ENCODE assay signal across 8 mouse cellular contexts in genomic region chr8:70742981-70743655, GRCm38 (mm10). TPM values are rescaled to one million over a fixed set of nuclear protein-coding genes. Genes with fewer than 3 reads are reported as not detected.
DNase-seq lines count a peak whose midpoint lies in the region; ATAC-seq and TF ChIP-seq lines count a peak whose summit lies in the region.

No protein-coding gene starts in this region.

- intact Hi-C loops in left cerebral cortex, postnatal 4 days (cut with DNase I) = no loop called here

- peak overlapping the region; percentile 31 for H3K4me3 ChIP-seq in forebrain, embryonic 13.5 days
- H3K4me3 ChIP-seq in intestine, postnatal 0 days (ENCODE audit: low read depth, low read length) = no peak overlapping the region
- no peak overlapping the region; the same call in 1 of the 2 replicates for H3K4me3 ChIP-seq in midbrain, embryonic 14.5 days (replicated peaks; ENCODE audit: low read depth, low read length)

- no peak for ATAC-seq in forebrain, embryonic 13.5 days
- no peak for ATAC-seq in intestine, postnatal 0 days
- ATAC-seq in midbrain, embryonic 14.5 days (ENCODE audit: low FRiP score, low TSS enrichment) = no peak

- no peak for TF ChIP-seq CTCF in intestine, postnatal 0 days (IDR thresholded peaks at IDR 0.05; ENCODE audit: low read depth)

- H3K36me3 ChIP-seq in forebrain, embryonic 13.5 days (ENCODE audit: poor library complexity, severe bottlenecking) = no peaks in the 10 kb centered on the region
- H3K36me3 ChIP-seq in intestine, postnatal 0 days (ENCODE audit: control insufficient read depth, insufficient read depth) = no peaks in the 10 kb centered on the region
- H3K36me3 ChIP-seq in midbrain, embryonic 14.5 days (ENCODE audit: control insufficient read depth, insufficient read depth, low read length) = no peaks in the 10 kb centered on the region

- peaks cover 83% of the 10 kb centered on the region for H3K27me3 ChIP-seq in forebrain, embryonic 13.5 days
- peaks cover 38% of the 10 kb centered on the region for H3K27me3 ChIP-seq in intestine, postnatal 0 days (replicated peaks; ENCODE audit: control insufficient read depth, insufficient read depth, low read length)
- peaks cover 28% of the 10 kb centered on the region for H3K27me3 ChIP-seq in midbrain, embryonic 14.5 days (ENCODE audit: control insufficient read depth, insufficient read depth, low read length)

- peak; percentile 21 for DNase-seq in right cerebral cortex, postnatal 14 days
- DNase-seq in right cerebral cortex, postnatal 4 days = no peak
- DNase-seq in midbrain, embryonic 14.5 days = no peak
- no peak for DNase-seq in left cerebral cortex, postnatal 4 days
- DNase-seq in adrenal gland, postnatal 10 days = no peak
- DNase-seq in layer of hippocampus, adult 9-11 months = no peak

- peaks cover 16% of the 10 kb centered on the region for H3K4me1 ChIP-seq in forebrain, embryonic 13.5 days
- H3K4me1 ChIP-seq in intestine, postnatal 0 days (replicated peaks; ENCODE audit: control insufficient read depth, insufficient read depth, low read length) = no peaks in the 10 kb centered on the region
- 0 out of 2 replicates have a peak, but pooled peaks cover 3% of the 10 kb centered on the region for H3K4me1 ChIP-seq in midbrain, embryonic 14.5 days (ENCODE audit: control insufficient read depth, insufficient read depth, low read length)

- peak overlapping the region; percentile 51 for H3K9ac ChIP-seq in forebrain, embryonic 13.5 days
- H3K9ac ChIP-seq in intestine, postnatal 0 days (ENCODE audit: low read depth, low read length) = no peak overlapping the region
- peak overlapping the region; percentile 18 for H3K9ac ChIP-seq in midbrain, embryonic 14.5 days (replicated peaks; ENCODE audit: low read length)

- WGBS in forebrain, embryonic 13.5 days = 2% methylated on average over 38 of the region's 38 CpGs
- 10% methylated on average over 38 of the region's 38 CpGs for WGBS in intestine, postnatal 0 days
- 2% methylated on average over 37 of the region's 38 CpGs for WGBS in midbrain, embryonic 14.5 days

- no peaks in the 10 kb centered on the region for H3K9me3 ChIP-seq in forebrain, embryonic 13.5 days (replicated peaks)
- no peaks in the 10 kb centered on the region for H3K9me3 ChIP-seq in intestine, postnatal 0 days (ENCODE audit: control insufficient read depth)
- H3K9me3 ChIP-seq in midbrain, embryonic 14.5 days (ENCODE audit: control insufficient read depth, low read length) = no peaks in the 10 kb centered on the region

- peak overlapping the region; percentile 57 for H3K4me2 ChIP-seq in forebrain, embryonic 13.5 days
- H3K4me2 ChIP-seq in intestine, postnatal 0 days (replicated peaks; ENCODE audit: low read depth) = peak overlapping the region; percentile 57
- peak overlapping the region; percentile 52 for H3K4me2 ChIP-seq in midbrain, embryonic 14.5 days (ENCODE audit: low read length)

- no peak overlapping the region for H3K27ac ChIP-seq in forebrain, embryonic 13.5 days
- no peak overlapping the region for H3K27ac ChIP-seq in intestine, postnatal 0 days (ENCODE audit: low read depth, low read length)
- H3K27ac ChIP-seq in midbrain, embryonic 14.5 days (replicated peaks; ENCODE audit: low read depth, low read length) = no peak overlapping the region

RNA-seq across cellular contexts. Expression of gene Rab3a, which starts 11.4 kb away (rescaled TPM):
- polyA plus RNA-seq in forebrain, embryonic 13.5 days (2015; fragmentation: Nextera tagmentation; extraction: Ambion mirVana) = 180 and 188 TPM in 2 replicates
- polyA plus RNA-seq in intestine, postnatal 0 days (2015; fragmentation: Nextera tagmentation; extraction: Ambion mirVana) = 18.8 and 19.5 TPM in 2 replicates
- polyA plus RNA-seq in midbrain, embryonic 14.5 days (2014; fragmentation: Nextera tagmentation; extraction: Ambion mirVana) = 407 and 464 TPM in 2 replicates
- total RNA-seq in left cerebral cortex, postnatal 4 days (2021) = 100 to 1,000 TPM; 414 to 476 TPM
- total RNA-seq in adrenal gland, postnatal 10 days (2021) = 10 to 100 TPM; 53.3 to 53.9 TPM

RNA-seq across cellular contexts. Expression of gene Mpv17l2, which starts 17.6 kb away (rescaled TPM):
- 44.8 and 48.0 TPM in 2 replicates for polyA plus RNA-seq in forebrain, embryonic 13.5 days (2015; fragmentation: Nextera tagmentation; extraction: Ambion mirVana)
- polyA plus RNA-seq in intestine, postnatal 0 days (2015; fragmentation: Nextera tagmentation; extraction: Ambion mirVana) = 76.3 and 80.6 TPM in 2 replicates
- 37.1 and 39.0 TPM in 2 replicates for polyA plus RNA-seq in midbrain, embryonic 14.5 days (2014; fragmentation: Nextera tagmentation; extraction: Ambion mirVana)
- total RNA-seq in left cerebral cortex, postnatal 4 days (2021) = 10 to 100 TPM; 31.7 to 32.6 TPM
- 100 to 1,000 TPM in 1 of 2 experiments, 10 to 100 TPM in 1; 92.9 to 106 TPM for total RNA-seq in adrenal gland, postnatal 10 days (2021)

RNA-seq across cellular contexts. Expression of gene Pde4c, which starts 19.6 kb away (rescaled TPM):
- 0.10 TPM in 1 of 2 replicates, not detected in the other for polyA plus RNA-seq in forebrain, embryonic 13.5 days (2015; fragmentation: Nextera tagmentation; extraction: Ambion mirVana)
- 0.21 and 0.31 TPM in 2 replicates for polyA plus RNA-seq in intestine, postnatal 0 days (2015; fragmentation: Nextera tagmentation; extraction: Ambion mirVana)
- 0.24 TPM in 1 of 2 replicates, not detected in the other for polyA plus RNA-seq in midbrain, embryonic 14.5 days (2014; fragmentation: Nextera tagmentation; extraction: Ambion mirVana)
- under 1 TPM; 0.56 to 0.66 TPM for total RNA-seq in left cerebral cortex, postnatal 4 days (2021)
- total RNA-seq in adrenal gland, postnatal 10 days (2021) = 1 to 10 TPM; 2.4 to 2.8 TPM

RNA-seq across cellular contexts. Expression of gene Gm3336, which starts 24.8 kb away (rescaled TPM):
- not detected in 2 replicates for polyA plus RNA-seq in forebrain, embryonic 13.5 days (2015; fragmentation: Nextera tagmentation; extraction: Ambion mirVana)
- 2.8 TPM in 2 replicates for polyA plus RNA-seq in intestine, postnatal 0 days (2015; fragmentation: Nextera tagmentation; extraction: Ambion mirVana)
- polyA plus RNA-seq in midbrain, embryonic 14.5 days (2014; fragmentation: Nextera tagmentation; extraction: Ambion mirVana) = not detected in 2 replicates
- not detected for total RNA-seq in left cerebral cortex, postnatal 4 days (2021)
- not detected for total RNA-seq in adrenal gland, postnatal 10 days (2021)

RNA-seq across cellular contexts. Expression of gene Pik3r2, which starts 33.4 kb away (rescaled TPM):
- polyA plus RNA-seq in forebrain, embryonic 13.5 days (2015; fragmentation: Nextera tagmentation; extraction: Ambion mirVana) = 84.3 and 84.6 TPM in 2 replicates
- polyA plus RNA-seq in intestine, postnatal 0 days (2015; fragmentation: Nextera tagmentation; extraction: Ambion mirVana) = 37.4 and 41.0 TPM in 2 replicates
- 79.2 and 84.7 TPM in 2 replicates for polyA plus RNA-seq in midbrain, embryonic 14.5 days (2014; fragmentation: Nextera tagmentation; extraction: Ambion mirVana)
- 100 to 1,000 TPM; 187 to 198 TPM for total RNA-seq in left cerebral cortex, postnatal 4 days (2021)
- 10 to 100 TPM; 37.7 to 46.4 TPM for total RNA-seq in adrenal gland, postnatal 10 days (2021)
